In genomic region chr3:145184645-145185044, GRCm38 (mm10) we compare ENCODE assay signal across 19 mouse cellular contexts.
DNase-seq lines count a peak whose midpoint lies in the region; ATAC-seq and TF ChIP-seq lines count a peak whose summit lies in the region.
"Had no signal": no experiment of that assay in that cellular context is flagged by ENCODE, and none has a peak within 500 bp of the region (broad histone marks: within the 10 kb centered on the region; RNA-seq: fewer than 3 reads in every experiment).

No protein-coding gene starts in this region.

- H3K4me2 ChIP-seq in intestine, embryonic 15.5 days (replicated peaks), result no peak overlapping the region
- H3K4me2 ChIP-seq in intestine, postnatal 0 days (replicated peaks; ENCODE audit: low read depth), result no peak overlapping the region
- no peak overlapping the region for H3K4me2 ChIP-seq in intestine, embryonic 16.5 days (ENCODE audit: low read depth, low read length)

- no peak for TF ChIP-seq CTCF in intestine, postnatal 0 days (IDR thresholded peaks at IDR 0.05; ENCODE audit: low read depth)

- no peaks in the 10 kb centered on the region for H3K9me3 ChIP-seq in intestine, embryonic 15.5 days
- no peaks in the 10 kb centered on the region for H3K9me3 ChIP-seq in intestine, postnatal 0 days (ENCODE audit: control insufficient read depth)
- no peaks in the 10 kb centered on the region for H3K9me3 ChIP-seq in intestine, embryonic 16.5 days (ENCODE audit: control insufficient read depth, low read length)
- H3K9me3 ChIP-seq: G1E had no signal

- H3K4me3 ChIP-seq in intestine, embryonic 15.5 days (replicated peaks), result no peak overlapping the region
- no peak overlapping the region for H3K4me3 ChIP-seq in intestine, postnatal 0 days (ENCODE audit: low read depth, low read length)
- no peak overlapping the region for H3K4me3 ChIP-seq in intestine, embryonic 16.5 days (ENCODE audit: low read length)

- H3K27ac ChIP-seq in intestine, embryonic 15.5 days, result no peak overlapping the region
- H3K27ac ChIP-seq in intestine, postnatal 0 days (ENCODE audit: low read depth, low read length), result no peak overlapping the region
- H3K27ac ChIP-seq in intestine, embryonic 16.5 days (ENCODE audit: low read length), result no peak overlapping the region

- H3K4me1 ChIP-seq in intestine, embryonic 15.5 days (replicated peaks), result no peaks in the 10 kb centered on the region
- H3K4me1 ChIP-seq in intestine, postnatal 0 days (replicated peaks; ENCODE audit: control insufficient read depth, insufficient read depth, low read length), result 0 out of 2 replicates have a peak, but pooled peaks cover 2% of the 10 kb centered on the region
- no peaks in the 10 kb centered on the region for H3K4me1 ChIP-seq in intestine, embryonic 16.5 days (ENCODE audit: control insufficient read depth, insufficient read depth, low read length)

- no peaks in the 10 kb centered on the region for H3K36me3 ChIP-seq in intestine, embryonic 15.5 days
- no peaks in the 10 kb centered on the region for H3K36me3 ChIP-seq in intestine, postnatal 0 days (ENCODE audit: control insufficient read depth, insufficient read depth)
- no peaks in the 10 kb centered on the region for H3K36me3 ChIP-seq in intestine, embryonic 16.5 days (ENCODE audit: control insufficient read depth, insufficient read depth, low read length)
- H3K36me3 ChIP-seq: G1E had no signal

- ATAC-seq in intestine, embryonic 15.5 days, result peak; percentile 67; the same call in 1 of the 2 replicates
- ATAC-seq in intestine, postnatal 0 days, result no peak
- peak; percentile 74; the same call in 1 of the 2 replicates for ATAC-seq in intestine, embryonic 16.5 days
- ATAC-seq: activated CD4-positive, CD25-positive, alpha-beta regulatory T cell, adult 4 months; CD4-positive, CD25-positive, alpha-beta regulatory T cell, adult 4 months; Patski had no signal

- no peak overlapping the region for H3K9ac ChIP-seq in intestine, embryonic 15.5 days
- H3K9ac ChIP-seq in intestine, postnatal 0 days (ENCODE audit: low read depth, low read length), result no peak overlapping the region
- H3K9ac ChIP-seq in intestine, embryonic 16.5 days (ENCODE audit: low read depth, low read length), result no peak overlapping the region

- no peak for DNase-seq in natural killer cell, adult 2 months (ENCODE audit: low spot score in 2 of 2)
- DNase-seq: adrenal gland, adult 2 months; adrenal gland, adult 8-10 months; adrenal gland, postnatal 10 days; adrenal gland, postnatal 14 days; adrenal gland, postnatal 25 days; adrenal gland, postnatal 36 days; B cell, adult 2 months; cerebellum, adult 11 months; cerebellum, adult 11-12 months; cerebellum, adult 18-20 months had no signal

- no peaks in the 10 kb centered on the region for H3K27me3 ChIP-seq in intestine, embryonic 15.5 days (replicated peaks)
- H3K27me3 ChIP-seq in intestine, postnatal 0 days (replicated peaks; ENCODE audit: control insufficient read depth, insufficient read depth, low read length), result no peaks in the 10 kb centered on the region
- no peaks in the 10 kb centered on the region for H3K27me3 ChIP-seq in intestine, embryonic 16.5 days (replicated peaks; ENCODE audit: control insufficient read depth, insufficient read depth, low read length)
- H3K27me3 ChIP-seq: CH12.LX had no signal
